Mouse (Mus musculus) neutrophil, adult 65 days (primary cell): ENCODE measurements around the gene Pdha1. TPM values are rescaled to one million over a fixed set of nuclear protein-coding genes. Genes with fewer than 3 reads are reported as not detected.

Source experiments
- total RNA-seq: library from RNA; stranded (reverse); gene quantifications from 2 replicates; pipeline ENCODE4 v1.2.4, GENCODE M21; 2023

Gene Pdha1
- total RNA-seq = 70.6 and 80.0 TPM in 2 replicates

DNA sequence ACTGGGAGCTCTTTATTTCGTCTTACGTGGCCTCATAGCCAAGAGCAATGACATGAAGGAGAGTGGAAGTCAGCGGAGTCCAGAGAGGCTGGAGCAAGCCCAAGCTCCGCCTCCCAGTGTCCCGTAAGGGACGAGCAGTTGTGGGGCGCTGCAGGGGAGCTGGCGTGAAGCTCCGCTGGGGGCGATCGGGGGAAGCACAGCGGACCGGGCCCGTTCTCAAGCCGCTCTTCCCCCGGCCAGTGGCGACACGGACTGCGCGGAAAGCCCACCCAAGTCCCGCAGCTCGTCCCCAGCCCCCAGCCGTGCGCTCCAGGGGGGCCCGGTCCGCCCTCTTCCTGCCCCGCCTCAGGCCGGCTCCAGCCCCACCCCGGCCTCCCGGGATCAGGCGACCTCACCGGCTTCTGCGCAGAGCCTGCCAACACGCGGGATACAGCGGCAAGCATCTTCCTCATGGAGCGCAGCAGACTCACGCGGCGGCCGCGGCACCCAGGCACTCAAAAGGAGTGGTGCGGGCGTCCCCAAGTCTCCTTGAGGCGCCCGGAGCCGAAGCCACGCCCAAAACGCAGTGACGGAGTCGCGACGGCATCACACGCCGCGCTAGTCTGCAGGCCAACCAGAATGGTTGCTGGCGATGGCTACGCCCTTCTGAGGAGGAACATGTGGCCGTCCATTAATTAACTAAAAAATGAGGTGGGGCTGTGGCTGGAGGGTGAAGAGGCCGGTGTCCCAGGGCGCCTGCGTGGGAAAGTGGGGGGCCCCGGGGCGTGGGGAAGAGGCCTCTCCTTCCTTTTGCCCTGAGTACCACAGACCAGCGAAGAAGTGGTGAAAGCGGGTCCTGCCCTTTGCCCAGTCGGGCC, at the start of gene Pdha1:
TSS of gene Pdha1 (minus strand) at position 553 of the 857 bp plus-strand sequence.

Other genes starting within 250 kb of the Pdha1 start
- 41.9 and 43.0 TPM in 2 replicates for gene Map3k15, start 150.0 kb downstream of the Pdha1 start, total RNA-seq